Mouse (Mus musculus) embryo, embryonic 10 days (tissue): ENCODE measurements around the gene Zdhhc22.

Experiments
- DNase-seq: peaks from one replicate; pipeline ENCODE4 v3.0.0-alpha.2; 2015; ENCODE audit warnings: low spot score

The Zdhhc22 gene

DNA sequence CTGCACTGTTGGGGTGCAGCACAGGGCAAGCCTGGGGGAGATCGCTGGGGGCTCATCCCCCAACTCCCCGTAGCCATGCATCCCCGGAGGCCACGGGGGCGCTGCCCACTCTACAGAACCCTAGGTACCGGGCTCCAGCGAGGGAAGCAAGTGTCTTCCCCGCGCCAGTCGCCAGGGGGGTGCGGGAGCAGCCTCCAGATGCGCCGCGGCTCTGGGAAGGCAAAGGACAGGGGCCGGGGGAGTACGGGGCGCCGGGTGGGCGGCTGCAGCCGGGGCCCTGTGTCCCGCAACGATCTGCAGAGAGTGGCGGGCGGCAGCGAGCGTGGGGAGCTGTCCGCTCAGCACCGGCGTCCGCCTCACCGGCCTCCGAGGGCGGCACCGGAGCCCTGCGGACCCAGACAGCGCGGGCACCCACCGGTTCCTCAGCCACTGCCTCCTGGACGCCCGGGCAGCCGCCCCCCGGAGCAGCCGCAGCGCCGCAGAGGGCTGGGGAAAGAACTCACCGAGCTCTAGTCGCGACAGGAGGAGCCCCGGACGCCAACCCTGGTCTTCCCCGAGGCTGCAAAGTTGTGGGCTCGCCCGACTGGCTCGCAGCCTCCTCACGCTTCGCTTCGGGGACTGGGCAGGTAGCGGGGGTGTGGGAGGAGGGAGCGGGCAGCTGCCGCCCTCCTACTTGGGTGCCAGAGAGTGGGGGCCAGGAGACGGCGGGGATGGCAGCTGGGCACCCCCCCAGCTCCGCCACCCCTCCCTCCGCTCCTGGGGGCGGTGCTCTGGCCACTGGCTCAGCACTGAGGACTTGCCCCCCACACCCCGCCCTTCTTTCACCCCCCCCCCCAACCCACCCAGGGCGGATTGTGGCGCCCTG lies at the start of gene Zdhhc22:
TSS of gene Zdhhc22 (minus strand) at position 541 of the 865 bp plus-strand sequence.
- peak; percentile 66 for DNase-seq

- DNase-seq = no peak
Measured at GRCm38 (mm10) chr12:87036631-87037030, 46.4 kb upstream of the Zdhhc22 start.

DNA sequence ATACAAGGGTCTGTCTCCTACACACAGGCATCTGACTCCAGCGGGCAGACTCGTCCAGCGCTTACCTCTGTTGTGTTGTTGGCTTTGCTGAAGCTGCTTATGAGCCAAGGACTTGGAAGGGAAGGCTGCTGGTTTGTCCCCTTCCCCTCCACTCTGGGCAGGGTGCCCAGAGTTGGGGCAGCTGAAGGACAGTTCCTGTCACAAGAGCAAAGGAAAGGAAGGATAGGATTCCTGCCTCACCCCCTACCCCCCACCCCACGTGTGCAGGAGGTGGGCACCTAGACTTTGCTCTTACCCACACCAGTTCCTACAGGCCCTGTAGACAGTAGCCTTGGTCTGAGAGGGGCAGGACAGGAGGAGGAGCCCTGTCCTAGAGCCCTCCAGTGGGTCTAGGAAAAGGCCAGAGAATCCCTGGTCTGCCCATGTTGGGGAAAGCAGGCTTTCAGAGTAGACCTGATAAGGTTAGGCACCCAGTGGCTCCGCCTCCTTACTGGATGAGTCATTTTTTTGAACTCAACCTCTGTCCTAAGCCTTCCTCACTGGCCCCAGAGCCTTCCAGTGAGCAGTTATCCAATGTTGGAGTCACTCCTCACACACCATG lies 41.0 kb upstream of the Zdhhc22 start:
- no peak for DNase-seq

DNA sequence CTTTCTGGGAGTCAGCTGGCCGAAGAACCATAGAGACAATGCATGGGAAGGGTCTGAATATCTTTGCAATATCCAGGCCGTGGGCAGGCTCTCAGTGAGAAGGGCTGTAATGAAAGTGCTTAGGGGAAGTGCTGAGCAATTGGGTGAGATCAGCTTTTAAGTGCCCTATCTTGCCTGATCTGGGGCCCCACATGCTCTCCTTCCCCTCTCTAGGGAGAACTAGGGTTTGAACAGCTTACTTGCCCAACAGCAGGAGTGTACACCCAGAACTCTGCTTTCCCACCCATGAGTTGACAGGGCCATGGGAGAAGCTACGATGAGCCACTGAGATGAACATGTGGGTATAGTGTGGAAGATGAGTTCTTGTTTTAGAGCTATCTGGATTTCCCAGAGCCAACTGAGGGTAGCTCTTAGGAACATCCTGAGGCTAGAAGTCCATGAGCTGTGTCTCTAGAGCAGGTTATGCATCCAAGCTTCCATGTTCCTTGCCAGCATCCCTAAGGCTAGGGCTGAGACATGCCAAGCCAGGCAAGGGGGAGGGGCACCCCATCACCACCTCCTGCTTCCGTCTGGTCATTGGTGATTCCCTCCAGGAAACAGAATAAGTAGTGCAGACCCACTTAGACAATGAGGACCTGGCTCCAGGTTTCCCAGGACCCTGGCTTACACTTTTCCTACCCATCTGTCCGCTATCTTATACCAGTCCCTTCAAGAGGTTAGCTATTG lies 39.2 kb upstream of the Zdhhc22 start:
- DNase-seq = no peak

GRCm38 (mm10) chr12:87028068-87028467 lies 37.8 kb upstream of the Zdhhc22 start:
- no peak for DNase-seq

DNA sequence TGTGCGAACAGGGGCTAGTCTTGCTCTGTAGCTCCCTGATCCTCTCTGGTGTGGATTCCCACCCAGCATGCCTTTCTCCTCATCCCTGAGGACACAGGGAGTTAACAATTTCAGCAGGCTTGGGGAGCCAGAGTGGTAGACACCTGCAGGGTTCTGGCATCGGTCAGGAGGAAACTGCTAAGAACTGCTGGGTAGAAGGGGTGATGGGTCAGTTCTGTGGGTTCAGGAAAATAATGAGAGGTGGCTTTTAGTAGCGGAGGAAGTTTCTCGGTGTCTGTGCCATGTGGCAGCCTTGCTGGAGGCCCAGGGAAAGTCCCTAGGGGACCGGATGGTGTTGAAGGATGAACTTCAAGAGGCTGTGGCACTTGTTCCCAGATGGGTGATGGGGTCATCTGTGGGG lies 37.2 kb upstream of the Zdhhc22 start:
- no peak for DNase-seq

- no peak for DNase-seq
Measured at GRCm38 (mm10) chr12:87026871-87027240, 36.6 kb upstream of the Zdhhc22 start.

DNA sequence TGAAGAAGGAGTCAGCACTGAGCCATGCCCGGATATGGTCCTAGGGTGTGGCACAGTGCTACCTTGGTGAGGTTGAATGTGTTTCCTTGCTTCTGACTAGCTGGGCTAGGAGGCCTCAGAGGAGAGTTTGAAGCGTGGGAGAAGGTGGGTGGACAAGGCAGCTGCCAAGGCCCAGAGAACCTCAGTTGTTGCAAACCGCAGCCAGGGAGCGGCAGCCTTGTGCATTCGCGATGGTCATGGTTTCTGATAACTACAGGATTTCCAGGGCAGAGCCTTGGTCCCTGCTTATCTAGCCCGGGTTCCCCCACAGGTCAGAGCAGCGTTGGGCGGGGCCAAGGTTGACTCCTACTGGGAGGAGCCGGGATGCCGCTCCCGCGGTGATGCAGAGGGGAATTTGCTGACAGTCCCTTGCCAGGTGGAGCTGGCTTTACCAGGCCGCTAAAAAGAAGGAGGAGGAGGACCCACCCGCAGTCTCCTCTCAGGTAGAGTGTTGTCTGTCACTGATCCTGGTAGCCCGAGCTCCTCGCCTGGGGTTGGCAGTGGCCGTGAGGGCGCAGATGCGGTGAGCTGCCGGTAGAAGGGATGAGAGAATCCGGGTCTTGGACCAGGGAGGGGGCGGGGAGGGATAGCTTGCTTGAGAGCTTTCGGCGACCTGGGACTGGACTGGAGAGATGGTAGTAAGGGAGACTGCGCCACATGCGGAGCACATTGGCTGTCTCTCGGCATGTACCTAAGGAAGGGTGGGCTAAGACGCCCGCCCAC lies 36.1 kb upstream of the Zdhhc22 start:
- peak; percentile 54 for DNase-seq

DNA sequence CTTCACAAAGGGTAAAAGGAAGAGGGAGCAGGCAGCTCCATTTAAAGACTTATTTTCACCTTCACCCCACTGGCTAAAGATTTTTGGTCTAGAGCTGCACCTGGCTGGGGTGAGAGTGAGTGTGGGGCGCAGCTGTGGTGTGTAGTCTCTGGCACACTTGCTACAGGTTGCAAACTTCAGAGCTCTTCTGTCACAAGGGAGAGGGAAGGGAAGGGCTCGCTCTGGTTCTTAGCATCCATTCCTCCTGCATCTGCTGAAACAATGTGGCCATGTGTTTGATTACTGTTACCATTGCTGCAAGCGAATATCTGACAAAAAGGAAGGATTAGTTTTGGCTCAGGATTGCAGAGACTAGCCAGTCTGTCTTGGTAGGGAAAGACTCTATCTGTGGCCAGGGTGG lies 33.2 kb upstream of the Zdhhc22 start:
- DNase-seq = no peak

DNA sequence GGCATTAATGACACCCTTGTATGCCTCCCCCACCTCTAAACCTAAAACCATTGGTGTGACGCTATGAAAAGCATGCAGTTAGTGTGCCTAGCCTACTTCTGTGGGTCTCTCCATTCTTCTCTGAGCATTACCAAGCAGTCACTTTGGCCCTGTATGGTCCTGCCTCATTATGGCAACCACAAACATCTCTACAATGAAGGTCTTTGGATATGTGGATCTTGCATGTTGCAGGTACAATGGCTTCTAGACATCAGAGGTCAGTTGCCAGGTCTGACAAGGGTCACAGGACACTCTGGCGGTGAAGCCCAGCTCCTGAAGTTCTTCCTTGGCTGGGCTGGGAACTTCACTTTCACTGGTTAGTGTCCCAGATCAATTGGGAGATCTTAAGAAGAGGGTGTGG lies 31.8 kb upstream of the Zdhhc22 start:
- no peak for DNase-seq

DNA sequence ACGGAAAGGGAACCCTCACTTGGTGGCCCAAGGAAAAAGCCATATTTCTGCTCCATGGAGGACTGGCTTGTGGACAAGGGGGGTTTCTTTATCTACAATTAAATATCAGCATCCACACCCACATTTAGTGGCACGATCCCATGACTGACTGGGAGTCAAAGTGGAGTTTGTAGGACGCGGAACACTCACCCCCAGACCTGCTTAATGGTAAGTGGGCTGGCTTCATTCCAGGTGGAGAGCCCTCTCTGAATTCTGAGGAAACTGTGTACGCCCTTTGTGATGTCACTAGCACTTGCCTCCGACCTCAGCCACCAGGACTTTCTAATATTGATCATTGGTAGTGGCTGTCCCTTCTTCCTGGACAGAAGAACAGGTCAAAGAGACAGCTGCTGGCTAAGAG lies 30.8 kb upstream of the Zdhhc22 start, which contains the start of gene Tmem63c:
TSS of gene Tmem63c (plus strand) at position 301 of the 400 bp plus-strand sequence.
- DNase-seq = no peak

GRCm38 (mm10) chr12:87018756-87019155 lies 28.5 kb upstream of the Zdhhc22 start:
- no peak for DNase-seq

DNA sequence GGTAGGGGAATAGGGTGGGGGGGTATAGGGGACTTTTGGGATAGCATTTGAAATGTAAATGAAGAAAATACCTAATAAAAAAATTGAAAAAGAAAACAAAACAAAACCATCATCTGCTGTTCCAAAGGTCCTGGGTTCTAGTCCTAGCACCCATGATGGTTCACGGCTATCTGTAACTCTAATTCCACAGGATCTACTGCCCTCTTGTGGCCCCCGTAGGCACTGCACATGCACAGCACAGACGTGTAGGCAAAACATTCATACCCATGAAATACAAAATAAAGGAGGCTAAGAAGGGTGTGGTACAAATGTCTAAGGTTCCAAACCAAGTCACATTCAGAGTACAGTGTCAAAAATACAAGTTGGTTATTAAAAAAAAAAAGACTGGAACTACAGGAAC lies 26.8 kb upstream of the Zdhhc22 start:
- peak; percentile 50 for DNase-seq

GRCm38 (mm10) chr12:87004596-87004995 lies 14.4 kb upstream of the Zdhhc22 start:
- no peak for DNase-seq

DNA sequence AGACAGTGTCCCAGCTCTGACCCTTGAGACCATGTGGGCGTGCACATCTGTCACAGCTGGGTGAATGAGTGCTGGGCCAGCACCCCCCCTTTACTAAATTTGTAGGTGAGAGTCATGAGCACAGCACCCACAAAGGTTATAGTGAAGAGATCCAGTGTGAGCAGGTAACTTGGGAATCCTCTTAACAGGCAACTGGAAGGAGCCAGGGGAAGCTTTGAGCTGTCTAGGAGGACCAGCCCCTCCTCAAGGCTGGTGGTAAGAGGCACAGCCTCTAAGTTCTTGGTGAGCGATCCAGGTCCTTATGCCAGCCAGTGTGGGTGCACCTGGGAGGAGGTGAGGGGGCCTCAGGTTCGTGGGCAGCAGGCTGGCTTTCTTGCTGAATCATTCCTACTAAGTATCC lies 13.4 kb upstream of the Zdhhc22 start:
- DNase-seq = no peak

GRCm38 (mm10) chr12:87002815-87003214 lies 12.6 kb upstream of the Zdhhc22 start:
- DNase-seq = no peak

DNA sequence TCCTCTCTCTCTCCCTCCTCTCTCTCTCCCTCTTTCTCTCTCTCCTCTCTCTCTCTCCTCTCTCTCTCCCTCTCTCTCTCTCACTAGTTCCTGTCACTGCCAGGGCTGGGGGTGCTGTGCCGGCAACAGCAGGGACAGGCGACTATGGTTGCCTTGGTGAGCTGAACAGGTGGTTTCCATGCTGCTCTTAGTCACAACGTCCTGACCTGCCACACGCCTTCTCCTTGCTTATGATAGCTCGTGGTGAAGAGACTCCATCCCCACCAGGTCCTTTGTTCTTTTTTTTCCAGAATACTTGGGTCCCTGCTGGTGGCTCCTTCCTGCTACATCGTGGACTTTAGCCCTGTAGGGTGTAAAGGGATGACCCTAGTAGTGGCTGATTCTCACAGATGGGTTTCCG lies 12.0 kb upstream of the Zdhhc22 start:
- no peak for DNase-seq

DNA sequence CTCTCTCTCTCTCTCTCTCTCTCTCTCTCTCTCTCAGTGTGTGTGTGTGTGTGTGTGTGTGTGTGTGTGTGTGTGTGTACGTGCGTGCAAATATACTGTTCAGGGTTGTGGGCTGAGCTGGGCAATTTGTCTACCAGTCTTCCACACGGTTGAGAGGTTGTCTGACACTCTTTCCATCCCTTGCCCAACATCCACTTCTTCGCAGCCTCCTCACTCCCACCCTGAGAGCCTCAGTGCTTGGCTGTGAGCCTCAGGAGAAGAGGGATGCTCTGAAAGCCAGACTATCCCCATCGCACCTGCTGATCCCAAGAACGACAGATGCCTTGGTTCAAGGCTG lies 10.6 kb upstream of the Zdhhc22 start:
- no peak for DNase-seq

- peak; percentile 63 for DNase-seq
Measured at GRCm38 (mm10) chr12:87000151-87000839, 10.1 kb upstream of the Zdhhc22 start.

- no peak for DNase-seq
Measured at GRCm38 (mm10) chr12:86999283-86999820, 9.1 kb upstream of the Zdhhc22 start.

DNA sequence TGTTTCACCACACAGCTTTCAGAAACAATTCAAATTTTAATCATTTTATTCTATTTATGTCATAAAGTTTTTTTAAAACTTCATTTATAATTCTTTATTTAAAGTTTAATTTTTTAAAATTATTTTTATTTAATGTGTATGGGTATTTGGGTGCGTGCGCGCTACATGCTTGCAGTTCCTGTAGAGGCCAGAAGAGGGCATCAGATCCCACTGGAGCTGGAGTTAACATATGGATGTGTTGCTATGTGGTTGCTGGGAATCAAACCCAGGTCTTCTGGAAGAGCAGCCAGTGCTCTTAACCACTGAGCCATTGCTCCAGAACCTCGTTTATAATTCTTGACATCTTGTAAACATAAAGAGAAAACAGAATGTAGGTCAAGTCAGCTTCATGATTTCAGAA lies 8.5 kb upstream of the Zdhhc22 start:
- DNase-seq = no peak
